Mouse (Mus musculus): ENCODE measurements around the gene Metap2. TPM values are rescaled to one million over a fixed set of nuclear protein-coding genes. Genes with fewer than 3 reads are reported as not detected.

Metap2 gene
- polyA plus RNA-seq, 1 experiment, result 100 TPM

DNA sequence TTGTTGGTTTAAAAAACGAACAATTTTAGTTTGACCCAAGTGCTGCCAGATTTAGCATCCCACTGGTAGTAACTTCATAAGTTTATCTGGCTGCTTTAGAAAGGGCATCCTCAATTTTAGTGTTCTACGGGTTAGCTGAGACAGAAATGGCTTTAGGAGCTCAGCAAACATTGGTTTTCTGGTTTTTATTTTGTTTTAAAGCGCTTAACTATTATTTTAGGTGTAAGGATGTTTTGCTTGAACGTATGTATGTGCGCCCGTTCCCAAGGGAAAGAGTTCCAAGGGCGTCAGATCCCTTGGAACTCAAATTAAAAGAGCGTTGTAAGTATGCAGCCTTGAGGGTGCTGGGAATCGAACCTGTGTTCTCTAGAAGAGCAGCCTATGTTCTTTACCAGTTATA is 64.1 kb downstream of the Metap2 start:
- no peaks in the 10 kb centered on the region for H3K4me1 ChIP-seq (ENCODE audit: control insufficient read depth, insufficient read depth, low read length)
- H3K4me3 ChIP-seq (ENCODE audit: insufficient read depth, low read length), result no peak overlapping the region
- no peak for TF ChIP-seq POLR2A (IDR thresholded peaks at IDR 0.05; ENCODE audit: extremely low read depth, insufficient read depth, low read length)
- TF ChIP-seq CTCF (IDR thresholded peaks at IDR 0.05; ENCODE audit: extremely low read depth, insufficient read depth, low read length), result no peak

DNA sequence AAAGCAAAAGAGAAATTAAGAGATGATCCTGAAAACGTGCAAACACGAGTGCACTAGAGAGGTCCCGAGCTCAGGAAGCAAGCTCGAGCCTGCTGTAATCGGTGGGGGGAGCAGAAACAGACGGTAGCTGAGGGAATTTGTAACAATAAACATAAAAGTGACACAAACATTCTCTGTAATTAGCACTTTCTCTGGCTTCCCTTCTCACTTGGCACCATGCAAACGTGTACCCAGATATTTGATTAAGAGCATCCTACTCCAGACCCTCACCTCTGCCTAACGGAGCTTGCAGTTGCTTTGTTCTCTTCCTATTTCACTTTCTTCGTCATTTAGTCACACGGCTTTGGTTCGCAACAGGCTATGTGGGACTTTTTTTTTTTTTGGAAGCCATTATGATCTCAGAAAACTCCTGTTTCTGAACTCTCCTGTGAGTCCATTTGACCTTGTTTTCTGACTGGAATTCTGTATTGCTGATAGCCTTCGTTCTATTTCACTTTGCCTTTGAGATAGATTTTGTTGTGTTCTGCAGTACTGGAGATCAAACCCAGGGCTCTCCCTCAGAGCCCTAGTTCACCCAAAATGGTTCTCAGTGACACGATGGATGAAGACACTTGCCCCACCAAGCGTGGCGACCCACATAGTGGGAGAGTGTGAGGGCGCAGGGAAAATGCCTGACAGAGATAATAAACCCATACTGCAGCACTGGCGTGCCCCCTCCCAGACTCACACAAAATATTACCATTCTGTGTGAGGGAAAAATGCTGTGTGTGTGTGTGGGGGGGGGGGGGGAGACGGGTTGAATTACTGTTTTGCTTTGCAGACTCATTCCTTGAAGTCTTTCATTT is 64.9 kb downstream of the Metap2 start:
- H3K4me1 ChIP-seq (ENCODE audit: control insufficient read depth, insufficient read depth, low read length), result no peaks in the 10 kb centered on the region
- no peak overlapping the region for H3K27ac ChIP-seq (ENCODE audit: insufficient read depth, low read length)
- no peak overlapping the region for H3K4me3 ChIP-seq (ENCODE audit: insufficient read depth, low read length)
- no peak for TF ChIP-seq CTCF (IDR thresholded peaks at IDR 0.05; ENCODE audit: extremely low read depth, insufficient read depth, low read length)
- TF ChIP-seq POLR2A (IDR thresholded peaks at IDR 0.05; ENCODE audit: extremely low read depth, insufficient read depth, low read length), result no peak

More for the DNA sequence above, 64.1 kb downstream of the Metap2 start:
- no peak overlapping the region for H3K27ac ChIP-seq (ENCODE audit: insufficient read depth, low read length)

DNA sequence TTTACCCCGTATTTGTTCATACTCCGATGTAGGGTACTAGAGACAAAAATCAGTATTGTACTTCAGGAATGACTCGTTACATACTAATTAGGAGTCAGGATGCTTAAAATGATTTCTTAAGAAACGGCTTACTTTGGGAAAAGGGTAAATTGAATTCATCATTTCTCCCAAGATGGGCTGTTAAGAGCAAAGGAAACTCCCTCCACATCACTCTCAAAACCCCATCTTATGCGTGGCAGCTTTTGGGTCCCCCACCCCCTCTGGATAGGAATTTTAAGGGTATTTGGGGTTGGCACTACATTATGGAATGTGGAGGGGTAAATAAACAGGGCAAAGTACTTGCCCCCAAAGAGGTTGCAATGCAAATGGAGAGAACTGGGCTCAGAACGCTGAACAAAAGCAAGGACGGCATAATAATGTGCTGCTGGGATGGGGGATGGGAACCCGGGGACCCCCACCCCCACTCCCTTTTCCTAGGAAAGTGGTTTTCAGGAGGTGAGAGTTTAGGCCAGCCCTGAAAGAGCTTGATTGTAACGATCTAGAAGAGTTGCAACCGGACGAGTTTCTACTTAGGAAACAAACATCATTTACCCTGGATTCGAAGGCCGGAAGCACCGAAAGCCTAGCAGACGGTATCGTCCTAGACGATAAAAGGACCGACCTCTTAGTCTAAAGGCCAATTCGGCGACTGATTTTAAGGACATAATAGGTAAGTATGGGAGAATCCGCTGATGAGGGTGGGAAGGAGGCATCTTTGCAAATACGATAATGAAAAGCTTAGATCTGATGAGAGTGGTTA is 65.8 kb downstream of the Metap2 start, which contains the start of gene Usp44:
Gene Usp44 (plus strand): TSS at position 625 of the 799 bp plus-strand sequence.
- Histone ChIP-seq H3K4me1 (ENCODE audit: control insufficient read depth, insufficient read depth, low read length) (no peaks in the 10 kb centered on the region), H3K4me3 (ENCODE audit: insufficient read depth, low read length) (no peak within 1 kb of the TSS), H3K27ac (ENCODE audit: insufficient read depth, low read length) (no peak within 1 kb of the TSS)
- TF ChIP-seq POLR2A (IDR thresholded peaks at IDR 0.05; ENCODE audit: extremely low read depth, insufficient read depth, low read length), result no peak
- no peak for TF ChIP-seq CTCF (IDR thresholded peaks at IDR 0.05; ENCODE audit: extremely low read depth, insufficient read depth, low read length)

DNA sequence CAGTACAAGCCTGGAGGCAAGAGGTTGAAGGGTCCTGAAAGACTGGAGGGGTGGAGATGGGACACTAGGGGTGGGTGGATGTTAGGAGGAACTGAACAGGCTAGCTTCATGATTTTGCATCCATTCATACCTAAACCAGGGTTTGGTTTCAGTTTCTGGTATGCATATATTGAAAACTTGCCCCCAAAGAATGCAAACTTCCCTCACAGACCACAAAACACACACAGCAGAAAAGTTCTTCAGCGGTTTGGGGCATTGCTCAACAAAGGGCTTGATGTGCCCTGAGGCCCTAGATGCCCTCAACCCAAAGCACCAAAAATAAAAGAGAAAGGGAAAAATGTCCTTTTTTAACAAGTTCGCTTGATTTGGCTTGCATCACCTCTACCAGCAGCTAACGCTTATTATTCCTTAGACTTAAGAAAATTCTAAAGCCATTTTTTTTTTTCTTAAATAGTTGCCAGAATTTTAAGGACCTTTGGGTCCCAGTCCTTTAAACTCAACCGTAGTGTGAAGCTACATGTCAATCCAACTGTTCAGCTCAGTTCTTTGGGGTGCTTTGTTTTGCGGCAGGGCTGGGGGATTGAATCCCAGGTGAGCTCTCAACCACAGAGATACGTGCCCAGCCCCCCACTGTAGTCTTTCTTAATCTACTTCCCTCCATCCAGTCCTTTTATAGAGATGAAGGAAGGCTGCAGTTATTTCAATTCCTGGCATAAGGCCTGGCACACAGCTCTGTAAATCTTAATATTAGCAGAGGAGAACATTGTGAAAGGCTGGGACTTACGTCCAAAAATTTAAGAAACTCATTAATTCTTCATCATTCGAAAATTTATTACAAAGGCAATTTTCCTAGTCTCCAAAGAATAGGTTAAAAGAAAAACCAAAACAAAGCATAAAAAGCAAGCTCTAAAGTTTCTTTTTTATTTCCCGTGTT is 66.7 kb downstream of the Metap2 start:
- TF ChIP-seq POLR2A (IDR thresholded peaks at IDR 0.05; ENCODE audit: extremely low read depth, insufficient read depth, low read length), result no peak
- Histone ChIP-seq H3K4me1 (ENCODE audit: control insufficient read depth, insufficient read depth, low read length) (no peaks in the 10 kb centered on the region), H3K27ac (ENCODE audit: insufficient read depth, low read length) (no peak overlapping the region), H3K4me3 (ENCODE audit: insufficient read depth, low read length) (no peak overlapping the region)

DNA sequence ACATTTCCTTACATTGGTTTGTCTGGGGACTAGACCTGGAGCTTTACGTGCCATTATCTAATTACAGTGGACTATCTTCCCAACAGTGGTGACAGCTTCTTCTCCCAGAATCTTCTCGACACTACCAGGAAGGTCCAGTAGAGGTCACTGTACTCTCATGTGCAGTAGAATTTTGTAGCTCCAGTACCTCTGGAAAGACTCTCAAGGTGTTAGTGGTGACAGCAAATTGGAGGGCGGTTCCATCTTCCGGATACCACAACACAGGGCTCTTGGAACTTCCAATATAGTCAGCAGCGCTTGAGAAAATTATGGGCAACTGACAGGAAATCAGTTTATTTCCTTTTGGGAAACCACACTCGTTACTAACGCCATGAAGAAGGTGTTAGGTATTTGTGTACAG is 78.2 kb downstream of the Metap2 start:
- no peak for TF ChIP-seq POLR2A (IDR thresholded peaks at IDR 0.05; ENCODE audit: extremely low read depth, insufficient read depth, low read length)
- TF ChIP-seq CTCF (IDR thresholded peaks at IDR 0.05; ENCODE audit: extremely low read depth, insufficient read depth, low read length), result peak; percentile 75
- Histone ChIP-seq H3K4me1 (ENCODE audit: control insufficient read depth, insufficient read depth, low read length) (no peaks in the 10 kb centered on the region), H3K27ac (ENCODE audit: insufficient read depth, low read length) (no peak overlapping the region), H3K4me3 (ENCODE audit: insufficient read depth, low read length) (no peak overlapping the region)

DNA sequence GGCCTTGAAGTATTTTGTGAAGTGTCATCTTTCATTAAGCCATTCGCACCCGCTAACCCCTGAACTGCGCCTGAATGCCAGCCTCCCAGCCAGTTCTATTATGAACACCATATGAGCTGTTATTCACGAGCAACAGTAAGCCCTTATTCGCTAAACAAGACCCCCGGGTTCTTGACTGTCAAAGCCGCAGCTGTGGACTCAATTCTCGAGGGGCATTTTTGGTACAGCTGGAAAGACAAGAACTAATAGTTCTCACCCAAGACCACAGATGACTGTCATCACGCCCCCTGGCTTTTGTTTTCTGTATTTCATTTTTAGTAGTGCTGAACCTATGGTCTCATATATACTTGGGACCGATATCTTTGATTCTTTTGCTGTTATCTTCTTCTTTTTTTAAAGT is 83.1 kb downstream of the Metap2 start:
- no peak overlapping the region for H3K27ac ChIP-seq (ENCODE audit: insufficient read depth, low read length)
- TF ChIP-seq POLR2A (IDR thresholded peaks at IDR 0.05; ENCODE audit: extremely low read depth, insufficient read depth, low read length) (no peak), CTCF (IDR thresholded peaks at IDR 0.05; ENCODE audit: extremely low read depth, insufficient read depth, low read length) (no peak)
- H3K4me1 ChIP-seq (ENCODE audit: control insufficient read depth, insufficient read depth, low read length), result no peaks in the 10 kb centered on the region

DNA sequence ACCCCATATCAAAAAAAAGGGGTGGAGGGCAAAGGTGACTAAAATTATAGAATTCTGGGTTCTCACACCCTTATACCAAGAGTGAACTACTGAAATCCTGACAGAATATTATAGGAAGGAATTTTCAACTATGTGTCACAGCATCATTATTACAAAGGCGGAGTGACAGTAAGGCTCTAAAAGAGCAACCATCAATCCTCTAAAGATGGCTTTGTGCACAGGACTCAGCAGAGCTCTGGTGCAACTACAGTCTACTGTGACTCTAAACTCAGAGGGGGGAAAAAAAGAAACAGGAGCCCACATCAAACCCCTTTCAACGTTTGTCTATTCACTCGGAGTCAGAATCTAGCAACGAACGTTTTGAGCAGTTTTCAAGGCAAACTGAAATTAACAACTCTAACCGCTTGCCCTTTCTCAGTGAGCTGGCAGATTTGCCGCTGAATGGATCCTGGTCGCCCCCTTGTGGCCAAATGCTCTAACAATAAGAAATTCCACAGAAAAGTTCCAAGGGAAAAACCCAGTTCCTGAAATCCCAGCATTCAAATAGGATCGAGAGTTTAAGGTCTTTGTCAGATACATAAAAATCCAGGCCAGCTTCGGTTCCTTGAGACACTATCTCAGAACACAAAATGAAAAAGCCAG is 84.0 kb downstream of the Metap2 start:
- H3K4me1 ChIP-seq (ENCODE audit: control insufficient read depth, insufficient read depth, low read length), result no peaks in the 10 kb centered on the region
- H3K4me3 ChIP-seq (ENCODE audit: insufficient read depth, low read length), result no peak overlapping the region
- H3K27ac ChIP-seq (ENCODE audit: insufficient read depth, low read length), result no peak overlapping the region
- TF ChIP-seq CTCF (IDR thresholded peaks at IDR 0.05; ENCODE audit: extremely low read depth, insufficient read depth, low read length) (peak; percentile 86), POLR2A (IDR thresholded peaks at IDR 0.05; ENCODE audit: extremely low read depth, insufficient read depth, low read length) (no peak)

More for the DNA sequence above, 83.1 kb downstream of the Metap2 start:
- H3K4me3 ChIP-seq (ENCODE audit: insufficient read depth, low read length), result no peak overlapping the region

DNA sequence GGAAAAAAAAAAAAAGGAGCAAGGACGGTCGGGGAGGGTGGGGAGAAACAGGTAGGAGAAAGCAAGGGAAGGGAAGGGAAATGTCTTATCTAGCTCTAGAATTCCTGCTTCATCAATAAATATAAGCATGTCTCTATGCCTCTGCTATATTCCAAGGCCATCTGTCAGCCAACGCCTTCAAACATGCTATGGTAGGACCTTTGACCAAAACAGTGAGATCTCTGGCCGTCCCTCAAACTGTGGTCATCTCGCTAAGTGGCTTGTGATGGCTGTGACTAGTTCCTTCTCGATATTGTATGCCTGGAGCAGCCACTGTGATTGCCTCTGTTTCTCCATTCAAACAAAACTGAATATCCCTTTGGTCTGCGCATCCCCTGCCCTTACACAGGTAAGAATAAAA is 84.8 kb downstream of the Metap2 start:
- Histone ChIP-seq H3K27ac (ENCODE audit: insufficient read depth, low read length) (no peak overlapping the region), H3K4me1 (ENCODE audit: control insufficient read depth, insufficient read depth, low read length) (no peaks in the 10 kb centered on the region), H3K4me3 (ENCODE audit: insufficient read depth, low read length) (no peak overlapping the region)
- TF ChIP-seq CTCF (IDR thresholded peaks at IDR 0.05; ENCODE audit: extremely low read depth, insufficient read depth, low read length), result no peak
- TF ChIP-seq POLR2A (IDR thresholded peaks at IDR 0.05; ENCODE audit: extremely low read depth, insufficient read depth, low read length), result no peak
